Mouse (Mus musculus): ENCODE data around the gene Ash1l. TPM values are rescaled to one million over a fixed set of nuclear protein-coding genes. Genes with fewer than 3 reads are reported as not detected.

Ash1l gene
- 9.8 and 18.8 TPM in 2 replicates for polyA plus RNA-seq (2011; ENCODE audit: insufficient read depth, insufficient read length, low replicate concordance, missing spikeins)

DNA sequence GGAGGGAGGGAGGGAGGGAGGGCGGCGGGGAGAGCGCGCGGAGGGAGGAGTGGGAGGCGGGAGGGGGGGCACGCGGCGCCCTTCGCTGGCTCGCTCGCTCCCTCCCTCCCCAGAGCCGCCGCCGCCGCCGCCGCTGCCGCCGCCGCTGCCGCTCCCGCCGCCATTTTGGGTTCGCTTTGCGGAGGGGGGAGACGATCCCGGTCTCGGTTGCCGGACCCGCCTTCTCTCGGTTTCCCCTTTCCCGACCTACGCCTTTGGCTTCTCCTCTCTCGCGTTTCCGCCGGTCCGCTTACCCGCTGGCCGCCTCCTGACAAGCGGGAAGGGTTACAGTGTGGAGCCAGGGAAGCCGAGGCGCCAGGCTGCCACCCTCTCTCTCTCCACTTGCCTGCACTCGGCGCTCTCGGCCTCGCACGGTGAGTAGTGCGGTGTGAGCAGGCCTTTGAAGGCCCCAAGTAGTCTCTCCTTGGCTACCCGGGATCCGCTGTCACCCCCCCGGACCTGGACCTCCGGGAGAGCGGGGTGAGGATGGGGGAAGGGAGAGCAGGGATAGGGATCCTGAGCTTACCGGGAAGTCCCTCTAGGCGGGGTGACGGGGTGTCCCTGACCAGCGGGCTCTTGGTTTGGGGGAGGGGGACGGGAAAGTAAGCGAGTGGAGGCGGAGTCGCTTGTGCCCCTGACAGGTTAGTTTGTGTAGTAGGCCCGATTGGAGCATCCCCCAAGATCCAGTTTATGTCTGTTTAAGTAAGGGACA is at the start of gene Ash1l, which contains the start of gene Dap3:
Gene Ash1l, plus strand, starts transcription at position 47 of the 751 bp plus-strand sequence.
Gene Dap3, minus strand, starts transcription at position 606 of the 751 bp plus-strand sequence.
- H3K4me1 ChIP-seq (ENCODE audit: control insufficient read depth, insufficient read depth, low read length) = no peaks in the 10 kb centered on the region; the same call in 1 of the 2 replicates
- under 1% methylated on average over 56 of the region's 64 CpGs for WGBS

DNA sequence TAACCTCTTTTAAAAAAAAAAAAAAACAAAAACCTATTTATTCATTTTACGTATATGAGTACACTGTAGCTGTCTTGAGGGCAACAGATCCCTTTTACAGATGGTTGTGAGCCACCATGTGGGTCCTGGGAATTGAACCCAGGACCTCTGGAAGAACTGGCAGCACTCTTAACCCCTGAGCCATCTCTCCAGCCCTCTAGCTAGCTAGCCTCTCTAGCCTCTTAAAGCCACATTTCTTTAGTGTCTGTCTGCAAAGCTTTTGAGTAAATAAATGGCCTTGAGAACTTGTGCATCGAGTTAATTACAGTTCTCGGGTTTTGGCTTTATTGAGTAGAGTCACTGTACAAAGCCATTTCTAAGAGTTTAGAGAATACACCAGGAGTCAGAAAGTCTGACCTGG is 45.6 kb upstream of the Ash1l start:
- WGBS = 92% methylated on average over 3 of the region's 3 CpGs
- H3K4me3 ChIP-seq (replicated peaks; ENCODE audit: control insufficient read depth, low read depth, low read length) = no peak overlapping the region
- no peaks in the 10 kb centered on the region for H3K4me1 ChIP-seq (ENCODE audit: control insufficient read depth, insufficient read depth, low read length)
- no peak overlapping the region for H3K27ac ChIP-seq (ENCODE audit: control insufficient read depth, insufficient read depth, low read depth, low read length, poor library complexity)
- TF ChIP-seq CTCF (IDR thresholded peaks at IDR 0.05; ENCODE audit: control insufficient read depth, insufficient read depth, low read length) (no peak), POLR2A (IDR thresholded peaks at IDR 0.05; ENCODE audit: borderline replicate concordance, control insufficient read depth, low read depth, low read length) (no peak)

More for the DNA sequence above, at the start of gene Ash1l, which contains the start of gene Dap3:
- peak within 1 kb of the TSS; percentile 83 for H3K4me3 ChIP-seq (replicated peaks; ENCODE audit: control insufficient read depth, low read depth, low read length)
- TF ChIP-seq POLR2A (IDR thresholded peaks at IDR 0.05; ENCODE audit: borderline replicate concordance, control insufficient read depth, low read depth, low read length) (peak; percentile 71; the same call in 1 of the 2 replicates), CTCF (IDR thresholded peaks at IDR 0.05; ENCODE audit: control insufficient read depth, insufficient read depth, low read length) (0 out of 2 replicates have a peak, but pooled peaks have one; percentile 30)
- H3K27ac ChIP-seq (ENCODE audit: control insufficient read depth, insufficient read depth, low read depth, low read length, poor library complexity) = peak within 1 kb of the TSS; percentile 96

DNA sequence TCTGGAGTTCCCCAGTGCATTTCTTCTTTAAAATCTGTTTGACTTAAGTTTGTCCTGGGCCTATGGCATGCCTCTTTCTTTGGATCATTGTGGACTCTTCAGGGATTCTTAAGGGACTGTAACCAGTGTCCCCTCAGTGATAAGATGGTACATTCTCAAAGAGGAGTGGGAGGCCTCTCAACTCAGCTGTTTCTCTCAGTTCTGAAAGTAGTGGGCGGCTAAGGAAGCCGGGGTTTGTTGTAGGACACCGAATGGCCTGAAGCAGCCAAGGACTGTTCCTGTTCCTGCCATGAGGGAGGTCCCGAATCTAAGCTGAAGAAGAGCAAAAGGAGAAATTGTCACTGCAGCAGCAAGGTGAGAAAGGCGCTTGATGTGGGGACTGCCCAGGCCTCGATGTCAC is 45.2 kb upstream of the Ash1l start:
- TF ChIP-seq POLR2A (IDR thresholded peaks at IDR 0.05; ENCODE audit: borderline replicate concordance, control insufficient read depth, low read depth, low read length) = no peak
- no peak for TF ChIP-seq CTCF (IDR thresholded peaks at IDR 0.05; ENCODE audit: control insufficient read depth, insufficient read depth, low read length)
- 87% methylated on average over 6 of the region's 6 CpGs for WGBS
- no peak overlapping the region for H3K27ac ChIP-seq (ENCODE audit: control insufficient read depth, insufficient read depth, low read depth, low read length, poor library complexity)

DNA sequence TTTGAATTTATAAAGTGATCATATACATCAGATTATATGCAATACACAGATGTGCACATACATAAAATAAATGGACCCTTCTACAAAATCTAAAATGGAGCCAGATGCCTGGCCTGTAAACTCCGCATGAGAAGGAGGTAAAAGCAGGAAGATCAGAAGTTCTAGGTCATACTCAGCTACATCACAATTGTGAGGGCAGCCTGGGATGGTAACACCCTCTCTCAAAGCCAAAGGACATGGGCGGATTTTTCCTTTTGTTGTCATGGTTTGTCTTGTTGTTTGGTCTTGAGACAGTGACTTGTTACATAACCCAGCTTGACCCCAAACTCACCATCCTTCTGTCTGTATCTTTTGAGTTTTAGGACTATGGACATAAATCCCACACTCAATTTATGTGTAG is 44.7 kb upstream of the Ash1l start:
- 87% methylated on average over 2 of the region's 2 CpGs for WGBS
- TF ChIP-seq CTCF (IDR thresholded peaks at IDR 0.05; ENCODE audit: control insufficient read depth, insufficient read depth, low read length) = no peak
- TF ChIP-seq POLR2A (IDR thresholded peaks at IDR 0.05; ENCODE audit: borderline replicate concordance, control insufficient read depth, low read depth, low read length) = no peak
- Histone ChIP-seq H3K4me1 (ENCODE audit: control insufficient read depth, insufficient read depth, low read length) (no peaks in the 10 kb centered on the region), H3K4me3 (replicated peaks; ENCODE audit: control insufficient read depth, low read depth, low read length) (no peak overlapping the region), H3K27ac (ENCODE audit: control insufficient read depth, insufficient read depth, low read depth, low read length, poor library complexity) (no peak overlapping the region)

More for the DNA sequence above, 45.2 kb upstream of the Ash1l start:
- H3K4me3 ChIP-seq (replicated peaks; ENCODE audit: control insufficient read depth, low read depth, low read length) = no peak overlapping the region
- H3K4me1 ChIP-seq (ENCODE audit: control insufficient read depth, insufficient read depth, low read length) = no peaks in the 10 kb centered on the region

DNA sequence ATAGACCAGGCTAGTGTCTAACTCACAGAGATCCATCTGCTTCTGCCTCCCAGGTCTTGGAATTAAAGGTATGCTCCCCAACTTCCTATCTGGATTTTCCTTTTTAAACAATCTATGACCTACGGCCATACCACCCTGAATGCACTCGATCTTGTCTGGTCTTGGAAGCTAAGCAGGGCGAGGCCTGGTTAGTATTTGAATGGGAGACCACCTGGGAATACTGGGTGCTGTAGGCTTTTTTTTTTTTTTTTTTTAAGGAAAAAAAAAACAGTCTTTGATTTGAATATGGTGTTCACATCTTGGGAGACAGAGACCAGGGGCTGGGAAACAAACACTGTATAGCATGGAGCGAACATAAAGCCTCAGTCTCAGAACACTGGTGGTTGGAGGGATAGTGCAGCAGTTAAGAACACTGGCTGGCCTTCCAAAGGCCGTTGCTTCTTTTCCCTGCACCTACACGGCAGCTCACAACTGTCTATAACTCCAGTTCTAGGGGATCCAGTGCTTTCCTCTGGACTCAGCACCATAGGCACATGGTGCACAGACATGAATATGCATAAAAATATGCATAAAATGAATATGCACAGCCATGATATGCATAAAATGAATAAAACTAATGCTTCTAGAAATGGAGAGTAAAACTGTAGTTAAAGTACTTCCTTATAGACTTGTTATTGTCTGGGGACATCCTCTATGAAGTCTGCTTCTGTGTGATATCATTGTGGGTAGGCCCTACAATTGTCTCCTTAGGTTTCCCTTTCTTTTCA is 43.8 kb upstream of the Ash1l start:
- Histone ChIP-seq H3K4me3 (replicated peaks; ENCODE audit: control insufficient read depth, low read depth, low read length) (no peak overlapping the region), H3K4me1 (ENCODE audit: control insufficient read depth, insufficient read depth, low read length) (no peaks in the 10 kb centered on the region), H3K27ac (ENCODE audit: control insufficient read depth, insufficient read depth, low read depth, low read length, poor library complexity) (no peak overlapping the region)
- WGBS = 89% methylated on average over 6 of the region's 6 CpGs
- TF ChIP-seq POLR2A (IDR thresholded peaks at IDR 0.05; ENCODE audit: borderline replicate concordance, control insufficient read depth, low read depth, low read length) (no peak), CTCF (IDR thresholded peaks at IDR 0.05; ENCODE audit: control insufficient read depth, insufficient read depth, low read length) (no peak)

DNA sequence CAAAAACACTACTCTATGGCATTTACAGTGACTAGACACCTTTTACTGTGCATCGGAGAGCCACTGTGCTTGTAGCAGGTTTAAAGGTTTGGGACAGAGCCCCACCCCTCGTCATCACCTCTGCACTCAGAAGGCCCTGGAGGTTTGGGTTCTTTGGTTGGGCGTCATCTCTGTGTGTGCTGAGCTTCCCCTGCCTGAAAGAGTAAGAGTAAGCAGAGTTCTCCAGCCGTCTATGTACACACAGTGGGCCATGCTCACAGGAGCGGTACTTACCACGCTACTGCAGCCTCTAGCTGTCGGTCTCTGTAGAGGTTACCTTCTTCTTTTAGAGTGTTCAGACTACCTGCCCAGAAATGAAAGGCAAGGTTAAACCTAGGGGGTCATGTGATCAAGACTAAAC is 37.8 kb upstream of the Ash1l start:
- TF ChIP-seq CTCF (IDR thresholded peaks at IDR 0.05; ENCODE audit: control insufficient read depth, insufficient read depth, low read length) (no peak), POLR2A (IDR thresholded peaks at IDR 0.05; ENCODE audit: borderline replicate concordance, control insufficient read depth, low read depth, low read length) (no peak)
- H3K4me3 ChIP-seq (replicated peaks; ENCODE audit: control insufficient read depth, low read depth, low read length) = no peak overlapping the region
- H3K4me1 ChIP-seq (ENCODE audit: control insufficient read depth, insufficient read depth, low read length) = peaks cover 2% of the 10 kb centered on the region; the same call in 1 of the 2 replicates
- WGBS = 90% methylated on average over 7 of the region's 7 CpGs
- no peak overlapping the region for H3K27ac ChIP-seq (ENCODE audit: control insufficient read depth, insufficient read depth, low read depth, low read length, poor library complexity)

DNA sequence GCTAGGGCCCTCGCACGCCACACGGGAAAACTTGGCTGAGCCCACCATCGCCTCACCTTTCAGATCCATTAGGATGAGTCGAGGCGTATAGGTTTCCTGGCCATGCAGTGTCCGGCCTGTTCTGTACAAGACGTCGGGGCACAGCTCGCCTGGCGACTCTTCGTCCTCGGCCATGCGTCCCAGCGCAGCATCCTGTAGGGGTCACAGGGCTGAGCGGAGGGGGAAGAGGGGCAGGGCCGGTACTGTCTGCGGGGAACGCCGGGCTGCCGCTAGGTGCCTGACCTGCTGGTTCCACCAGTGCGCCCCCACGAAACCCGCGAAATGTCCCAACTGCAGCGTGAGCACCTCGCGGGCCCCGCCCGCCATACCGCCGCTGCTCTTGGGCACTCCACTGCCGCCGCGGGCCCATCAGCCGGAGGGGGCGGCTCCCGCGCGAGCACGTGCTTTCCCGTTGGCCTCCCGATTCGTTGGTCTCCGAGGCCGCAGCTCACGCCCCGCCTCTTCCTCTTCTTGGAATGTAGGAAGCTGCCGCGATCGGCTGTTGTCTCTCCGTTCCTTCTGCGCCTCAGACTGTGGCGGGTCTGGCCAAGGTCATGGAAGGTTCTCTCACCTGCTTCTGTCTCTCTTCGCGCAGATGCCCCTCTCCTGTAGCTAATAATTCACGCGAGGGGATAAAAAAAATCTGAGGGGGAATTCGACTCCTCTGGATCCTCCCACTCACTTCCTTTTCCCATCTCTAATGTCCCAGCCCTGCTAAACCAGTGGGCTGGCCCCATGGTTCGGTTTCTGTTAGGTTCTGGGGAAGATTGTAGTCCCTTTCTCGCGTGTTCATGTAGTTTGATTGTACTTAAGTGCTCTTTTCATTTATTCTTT is 36.7 kb upstream of the Ash1l start, which contains the start of gene Msto1:
Gene Msto1, minus strand, starts transcription at position 489 of the 873 bp plus-strand sequence.
- Histone ChIP-seq H3K4me3 (replicated peaks; ENCODE audit: control insufficient read depth, low read depth, low read length) (peak within 1 kb of the TSS; percentile 84), H3K27ac (ENCODE audit: control insufficient read depth, insufficient read depth, low read depth, low read length, poor library complexity) (peak within 1 kb of the TSS; percentile 70), H3K4me1 (ENCODE audit: control insufficient read depth, insufficient read depth, low read length) (peaks cover 2% of the 10 kb centered on the region; the same call in 1 of the 2 replicates)
- under 1% methylated on average over 62 of the region's 62 CpGs for WGBS
- TF ChIP-seq CTCF (IDR thresholded peaks at IDR 0.05; ENCODE audit: control insufficient read depth, insufficient read depth, low read length) (no peak), POLR2A (IDR thresholded peaks at IDR 0.05; ENCODE audit: borderline replicate concordance, control insufficient read depth, low read depth, low read length) (peak; percentile 93)
